Mouse (Mus musculus): Measurements from ENCODE around the gene Apol7a.
A peak's percentile ranks its signal among the peaks of the same experiment; 100 is the strongest.

Gene Apol7a

DNA sequence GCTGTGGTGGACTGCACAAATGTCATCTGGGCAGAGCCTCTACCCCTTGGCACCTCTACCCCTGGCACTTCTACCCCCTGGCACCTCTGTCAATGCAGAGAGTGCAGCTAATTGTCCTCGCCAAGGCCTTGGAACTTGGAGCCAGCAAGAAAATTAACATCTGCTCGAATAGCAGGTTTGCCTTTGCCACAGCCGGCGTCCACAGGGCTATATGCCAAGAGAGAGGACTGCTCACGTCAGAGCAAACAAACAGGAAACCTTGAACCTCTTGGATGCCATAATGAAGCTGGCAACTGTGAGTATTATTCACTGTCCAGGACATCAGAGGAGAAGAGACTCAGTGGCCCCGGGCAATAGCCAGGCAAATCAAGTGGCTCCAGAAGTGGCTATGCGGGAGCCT, 22.0 kb downstream of the Apol7a start:
- DNase-seq (ENCODE audit: inconsistent ontology term): no peak

DNA sequence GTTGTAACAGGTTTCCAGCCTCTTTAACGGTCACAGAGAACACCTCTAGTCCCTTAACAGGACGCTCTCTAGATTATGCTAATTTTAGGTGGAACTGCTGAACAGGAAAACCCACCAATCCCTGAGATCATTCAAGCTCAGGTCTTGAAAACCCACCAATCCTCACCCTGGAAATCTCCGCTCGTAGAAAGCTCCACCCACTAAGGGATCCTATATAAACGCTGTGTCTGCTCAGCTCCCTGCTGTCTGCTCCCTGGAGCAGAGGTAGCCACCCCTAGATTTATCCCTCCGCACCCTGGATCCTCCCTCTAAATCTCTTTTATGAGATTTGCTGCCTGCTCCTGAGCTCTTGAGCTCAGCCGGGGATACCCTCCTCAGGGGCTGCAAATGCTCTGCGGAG, 28.3 kb downstream of the Apol7a start:
- DNase-seq (ENCODE audit: inconsistent ontology term): no peak

DNA sequence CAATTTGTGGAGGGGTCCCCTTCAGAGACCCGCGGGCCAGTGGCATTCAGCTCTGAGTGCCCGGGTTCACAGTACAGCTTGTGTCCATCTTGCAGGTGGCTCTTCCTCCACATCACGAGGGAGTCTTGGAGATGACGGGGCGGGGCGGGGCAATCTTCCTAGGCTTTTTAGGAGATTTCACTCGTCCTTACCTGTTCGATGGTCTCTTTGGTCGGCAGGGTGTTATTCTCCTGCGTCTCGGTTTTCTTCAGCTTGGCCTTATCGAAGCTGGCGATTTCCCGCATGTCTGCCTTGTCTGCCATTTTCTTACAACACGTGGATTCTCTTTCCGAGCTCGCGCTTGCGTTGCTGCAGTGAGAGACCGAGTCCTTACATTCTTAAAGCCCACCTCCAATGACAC, 28.9 kb downstream of the Apol7a start:
- DNase-seq (ENCODE audit: inconsistent ontology term): no peak

DNA sequence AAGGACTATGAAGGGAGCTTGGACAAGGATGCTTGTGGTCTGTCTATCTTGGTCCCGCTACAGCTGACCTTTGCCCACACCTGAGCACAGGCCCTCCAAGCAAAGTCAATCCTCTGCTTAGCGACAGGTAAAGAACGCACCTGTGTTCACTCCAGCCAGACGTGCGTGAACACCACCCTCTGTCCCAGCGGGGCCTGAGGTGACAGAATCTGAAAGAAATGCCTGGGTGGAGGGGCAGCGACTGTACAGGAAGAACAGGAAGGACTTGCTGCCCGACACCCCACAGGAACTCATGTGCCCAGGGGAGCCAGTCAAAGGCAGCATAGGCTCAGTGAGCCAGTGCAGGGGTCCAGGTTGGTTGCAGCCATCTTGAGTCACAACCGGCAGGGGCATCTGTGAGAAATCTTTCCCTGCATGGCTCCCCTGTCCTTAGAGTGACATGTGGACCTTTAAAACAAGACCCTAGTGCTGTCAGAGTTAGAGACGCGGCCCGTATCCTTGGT, 30.0 kb downstream of the Apol7a start:
- no peak for DNase-seq (ENCODE audit: inconsistent ontology term)

DNA sequence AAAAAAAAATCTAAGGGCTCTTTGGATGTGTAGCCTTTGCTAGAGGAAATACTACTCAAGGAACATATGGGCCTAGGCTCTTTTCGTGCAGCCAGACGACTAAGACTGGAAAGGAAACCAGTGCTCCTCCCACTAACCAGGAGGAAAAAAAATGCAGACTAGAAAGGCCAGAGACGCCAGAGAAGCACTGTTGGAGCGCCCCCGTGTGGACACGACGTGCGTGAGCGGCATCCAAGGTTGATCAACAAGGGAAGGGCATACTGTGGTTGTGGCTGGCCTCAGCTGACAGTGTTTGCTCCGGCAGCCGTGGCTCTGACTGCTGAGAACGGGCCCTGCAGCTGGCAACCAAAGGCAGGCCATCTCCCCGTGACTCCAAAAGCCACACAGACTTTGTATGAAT, 30.8 kb downstream of the Apol7a start:
- DNase-seq (ENCODE audit: inconsistent ontology term): peak; percentile 95

DNA sequence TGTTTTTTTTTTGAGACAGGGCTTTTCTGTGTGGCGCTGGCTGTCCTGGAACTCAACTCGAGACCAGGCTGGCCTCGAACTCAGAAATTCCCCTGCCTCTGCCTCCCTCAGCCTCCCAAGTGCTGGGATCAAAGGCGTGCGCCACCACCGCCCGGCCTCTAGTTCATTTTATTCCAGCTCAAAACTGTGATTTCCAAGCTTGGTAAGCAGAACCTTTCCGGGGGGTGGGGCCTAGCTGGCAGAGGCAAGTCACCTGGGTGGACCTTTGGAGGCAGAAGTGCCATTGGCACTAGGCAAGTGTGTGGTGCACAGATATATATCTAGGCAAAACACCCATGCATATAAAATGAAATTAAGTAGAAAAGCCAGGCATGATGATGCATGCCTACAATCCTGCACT, 31.4 kb downstream of the Apol7a start:
- DNase-seq (ENCODE audit: inconsistent ontology term): no peak

DNA sequence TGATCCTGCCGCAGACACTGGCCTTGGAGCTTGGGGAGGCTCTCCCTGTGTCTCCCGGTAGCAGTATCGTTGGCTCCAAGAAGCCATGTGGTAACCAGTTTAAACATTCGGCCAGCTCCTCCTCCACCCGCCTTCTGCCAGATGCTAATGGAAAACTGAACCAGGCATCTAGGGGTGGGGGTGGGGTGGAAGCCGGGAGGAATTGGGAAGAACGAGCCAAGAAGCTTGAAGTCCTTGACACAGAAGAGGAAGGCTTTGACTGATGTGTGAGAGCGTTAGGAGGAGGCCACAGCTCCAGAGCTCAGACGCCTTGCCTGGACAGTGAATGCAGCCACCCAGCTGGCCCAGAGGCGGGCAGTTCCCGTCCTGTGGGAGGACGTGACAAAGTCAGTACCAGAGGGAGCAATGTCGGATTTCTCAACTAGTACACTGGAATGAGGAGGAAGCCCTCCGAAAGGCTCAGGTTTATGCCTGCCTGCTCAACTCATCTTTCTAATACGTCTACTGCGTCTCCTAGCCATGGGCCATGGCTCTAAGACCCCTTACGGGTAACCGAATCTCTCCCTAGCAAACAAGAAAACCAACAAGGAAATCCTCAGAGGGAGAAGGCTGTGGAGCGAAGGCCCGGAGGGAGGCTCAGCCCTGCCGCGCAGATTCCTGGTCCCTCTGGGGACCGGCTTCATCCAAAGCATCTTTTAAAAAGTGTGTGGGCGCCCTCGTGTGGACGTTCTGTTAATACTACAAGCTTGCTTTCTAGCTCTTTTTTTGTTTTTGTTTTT, 32.0 kb downstream of the Apol7a start:
- peak; percentile 86 for DNase-seq (ENCODE audit: inconsistent ontology term)

DNA sequence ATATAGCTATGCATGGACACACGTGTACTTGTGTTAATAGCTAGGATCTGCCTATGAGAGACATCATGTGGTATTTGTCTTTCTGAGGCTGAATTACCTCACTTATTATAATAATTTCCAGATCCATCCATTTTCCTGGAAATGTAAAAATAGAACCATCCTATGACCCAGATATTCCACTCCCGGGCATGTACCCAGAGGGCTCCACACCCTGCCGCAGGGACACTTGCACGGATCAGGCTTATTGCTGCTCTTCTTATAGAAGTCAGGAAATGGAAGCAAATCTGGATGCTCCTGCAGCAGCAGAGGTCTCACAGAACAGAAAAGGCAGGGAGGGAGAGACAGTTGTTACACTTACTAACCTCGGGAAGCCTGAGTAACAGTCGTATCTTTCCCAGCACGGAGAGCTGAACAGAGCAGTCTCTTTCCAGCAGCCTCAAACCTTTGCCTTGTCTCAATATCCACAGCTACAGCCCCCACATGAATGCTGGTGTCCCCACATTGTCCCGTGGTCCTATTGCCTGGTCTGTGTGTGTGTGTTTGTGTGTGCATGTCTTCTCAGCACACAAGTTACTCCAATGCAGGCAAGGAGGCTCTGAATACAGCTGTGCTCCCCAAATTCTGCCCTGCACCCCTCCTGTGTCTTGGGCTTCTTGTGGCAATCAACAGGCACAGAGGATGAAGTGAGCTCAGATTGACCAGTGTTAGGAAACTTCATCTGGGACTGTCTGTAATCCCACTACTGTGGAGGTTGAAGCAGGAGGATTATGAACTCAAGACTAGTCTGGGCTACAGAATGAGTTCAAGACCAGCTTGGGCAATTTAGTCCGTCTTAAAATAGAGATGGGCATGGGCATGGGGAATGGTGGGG, 33.0 kb downstream of the Apol7a start:
- no peak for DNase-seq (ENCODE audit: inconsistent ontology term)

DNA sequence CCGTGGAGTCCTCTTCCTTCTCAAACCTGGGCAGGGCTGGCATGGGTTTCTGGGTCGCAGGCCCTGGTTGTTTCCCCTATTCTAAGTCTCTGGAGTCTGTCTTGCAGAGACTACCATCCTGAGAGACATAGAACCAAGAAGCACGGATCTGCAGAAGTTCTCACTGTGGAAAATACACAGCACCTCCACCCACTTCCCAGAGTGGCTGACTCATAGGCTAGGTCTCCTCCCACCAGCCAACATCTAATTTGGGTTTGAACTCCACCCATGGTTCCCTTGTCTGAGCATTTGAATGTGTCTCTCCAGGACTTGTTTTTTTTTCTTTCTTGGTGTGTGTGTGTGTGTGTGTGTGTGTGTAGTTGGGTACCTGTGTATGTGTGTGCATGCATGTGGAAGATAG, 34.9 kb downstream of the Apol7a start:
- no peak for DNase-seq (ENCODE audit: inconsistent ontology term)

DNA sequence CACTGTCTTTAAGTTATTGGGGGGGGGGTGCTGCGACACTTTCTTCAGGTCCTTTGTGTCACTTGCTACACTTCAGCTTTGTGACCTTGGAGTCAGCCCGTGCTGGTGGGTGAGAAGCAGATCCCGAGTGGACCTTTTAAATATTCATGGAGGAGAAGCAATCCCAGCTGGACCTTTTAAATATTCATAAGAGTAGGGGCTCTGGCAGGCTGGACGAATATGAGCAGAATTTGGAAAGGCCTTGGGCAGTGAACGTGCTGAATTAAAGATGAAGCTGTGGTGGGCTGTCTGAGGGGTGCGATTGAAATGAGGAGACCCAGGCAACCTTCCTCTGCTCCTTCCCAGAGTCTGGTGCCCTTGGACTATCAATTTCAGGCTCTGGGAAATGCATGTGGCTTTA, 35.3 kb downstream of the Apol7a start:
- DNase-seq (ENCODE audit: inconsistent ontology term): no peak

DNA sequence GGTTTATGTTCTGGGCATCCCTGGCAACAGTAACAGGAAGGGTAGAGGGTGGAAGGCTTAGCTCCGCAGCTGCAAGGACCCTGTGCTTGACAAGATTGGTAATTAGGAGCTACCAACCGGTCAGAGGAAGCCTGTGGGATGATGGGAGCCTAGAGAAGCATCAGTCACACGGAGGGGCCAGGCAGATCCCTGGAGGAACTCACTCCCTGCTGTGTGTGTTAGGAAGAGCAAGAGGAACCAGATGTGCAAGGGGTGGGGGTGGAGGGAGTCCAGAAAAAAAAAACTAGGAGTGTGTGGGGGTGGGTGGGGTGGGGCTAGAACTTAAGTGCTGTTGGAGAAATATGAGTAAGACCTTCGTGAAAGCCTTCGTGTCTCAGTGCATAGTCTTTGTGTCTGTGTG, 36.0 kb downstream of the Apol7a start:
- no peak for DNase-seq (ENCODE audit: inconsistent ontology term)

DNA sequence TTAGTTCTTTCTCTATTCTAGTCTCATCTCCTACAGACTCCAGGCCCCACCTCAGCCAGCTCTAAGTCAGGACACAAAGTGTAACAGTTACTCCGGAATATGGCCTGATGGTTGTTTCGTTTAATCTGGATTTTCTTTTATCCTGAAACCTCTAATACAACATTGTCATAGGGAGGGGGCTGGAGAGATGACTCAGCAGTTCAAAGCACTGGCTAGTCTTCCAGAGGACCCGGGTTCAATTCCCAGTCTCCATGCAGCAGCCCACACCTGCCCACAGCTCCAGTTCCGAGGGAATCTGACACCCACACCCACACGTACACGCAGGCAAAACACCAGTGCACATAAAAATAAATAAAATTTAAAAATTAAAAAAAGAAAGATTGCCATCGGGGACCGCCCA, 39.0 kb downstream of the Apol7a start:
- DNase-seq (ENCODE audit: inconsistent ontology term): no peak

DNA sequence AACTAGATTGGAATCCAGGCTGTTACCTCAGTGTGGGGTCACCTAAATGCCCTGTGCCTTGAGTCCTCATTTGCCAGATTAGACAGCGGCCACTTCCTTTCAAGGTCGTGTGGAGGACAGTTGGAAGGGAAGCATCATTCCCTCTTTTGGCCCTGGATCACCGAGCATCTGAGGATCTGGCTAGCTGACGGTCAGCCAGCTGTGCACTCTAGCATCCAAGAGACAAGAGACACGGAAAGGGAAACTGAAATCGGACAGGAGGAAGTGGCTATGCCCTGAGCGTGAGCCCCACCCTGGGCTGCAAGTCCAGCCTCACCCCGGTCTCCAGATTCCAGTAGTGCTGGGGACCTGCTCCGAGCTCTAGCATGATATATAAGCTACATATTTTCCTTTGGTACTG, 39.4 kb downstream of the Apol7a start:
- no peak for DNase-seq (ENCODE audit: inconsistent ontology term)

DNA sequence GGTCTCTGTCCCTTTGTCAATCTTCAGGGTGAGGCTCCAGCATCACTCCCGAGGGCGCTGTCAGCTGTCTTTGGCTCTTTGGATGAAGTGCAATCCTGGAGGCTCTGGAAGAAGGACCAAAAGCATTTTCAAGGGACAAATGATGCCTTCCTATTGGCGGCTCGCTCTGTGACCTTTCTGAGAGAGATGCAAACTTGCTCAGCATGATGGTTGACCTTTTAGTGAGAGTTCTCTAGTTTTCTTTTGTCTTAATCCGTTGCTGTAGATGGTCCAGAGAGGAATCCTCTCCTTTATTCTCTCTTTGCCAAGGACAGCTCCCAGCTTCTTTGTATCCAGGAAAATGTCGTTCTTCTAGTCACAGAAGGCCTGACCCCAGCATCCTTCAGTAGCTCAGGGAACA, 39.8 kb downstream of the Apol7a start:
- DNase-seq (ENCODE audit: inconsistent ontology term): no peak

DNA sequence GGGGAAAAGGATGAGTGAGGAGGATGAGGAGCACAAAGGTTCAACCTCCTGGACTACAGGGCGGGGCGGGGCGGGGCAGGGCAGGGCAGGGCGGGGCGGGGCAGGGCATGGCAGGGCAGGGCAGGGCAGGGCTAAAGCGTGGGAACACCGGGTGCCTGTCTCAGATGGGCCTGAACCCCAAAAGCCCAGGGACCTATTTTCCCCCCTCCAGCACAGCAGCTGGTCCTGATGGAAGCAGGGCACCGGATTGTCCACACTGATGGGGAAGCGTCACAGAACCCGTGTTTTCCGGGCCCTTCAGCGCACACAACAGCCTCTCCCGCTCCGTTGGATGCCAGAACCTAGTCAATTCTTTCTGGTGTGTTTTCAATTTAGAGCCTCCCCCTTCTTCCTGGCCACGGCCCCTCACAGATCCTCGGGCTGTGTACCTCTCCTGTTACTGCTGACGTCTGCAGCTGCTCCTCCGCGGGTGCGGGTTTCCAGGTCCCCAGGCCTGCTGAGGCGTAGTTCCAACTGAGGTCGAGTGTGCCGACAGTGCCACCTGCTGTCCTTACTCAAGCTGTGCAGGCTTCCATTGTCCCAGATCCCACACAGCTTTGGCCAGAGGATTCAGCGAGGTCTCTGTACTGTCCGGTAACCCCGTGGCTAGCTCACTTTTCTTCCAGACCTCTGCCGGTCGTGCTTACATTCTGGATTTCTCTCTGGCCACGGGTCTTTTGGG, 40.4 kb downstream of the Apol7a start:
- peak; percentile 84 for DNase-seq (ENCODE audit: inconsistent ontology term)

DNA sequence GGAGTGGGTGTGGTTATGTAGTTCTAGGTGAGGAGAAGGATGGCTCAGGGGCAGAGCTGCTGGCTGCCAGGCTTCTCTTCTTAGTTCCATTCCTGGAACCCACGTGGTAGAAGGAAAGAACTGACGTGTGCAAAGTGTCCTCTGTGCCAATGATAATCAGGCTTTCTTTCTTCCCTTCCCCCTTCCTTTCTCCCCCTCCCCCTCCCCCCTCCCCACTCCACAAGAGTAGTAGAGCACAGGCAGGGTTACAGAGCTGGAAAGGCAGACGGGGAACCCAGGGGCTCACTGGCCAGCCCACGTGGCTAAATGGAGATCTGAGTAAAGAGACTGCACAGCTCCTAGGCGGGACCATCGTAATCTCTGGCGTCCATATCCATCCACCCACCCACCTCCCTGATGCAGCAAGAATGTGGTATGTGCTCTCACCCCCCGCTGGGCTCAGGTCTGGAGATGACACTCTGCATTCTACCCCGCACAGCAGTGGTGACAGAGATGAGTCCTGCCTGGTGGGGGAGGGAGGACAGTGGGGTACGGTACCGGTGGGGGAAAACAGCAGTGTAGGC, 42.6 kb downstream of the Apol7a start:
- DNase-seq (ENCODE audit: inconsistent ontology term): peak; percentile 53

DNA sequence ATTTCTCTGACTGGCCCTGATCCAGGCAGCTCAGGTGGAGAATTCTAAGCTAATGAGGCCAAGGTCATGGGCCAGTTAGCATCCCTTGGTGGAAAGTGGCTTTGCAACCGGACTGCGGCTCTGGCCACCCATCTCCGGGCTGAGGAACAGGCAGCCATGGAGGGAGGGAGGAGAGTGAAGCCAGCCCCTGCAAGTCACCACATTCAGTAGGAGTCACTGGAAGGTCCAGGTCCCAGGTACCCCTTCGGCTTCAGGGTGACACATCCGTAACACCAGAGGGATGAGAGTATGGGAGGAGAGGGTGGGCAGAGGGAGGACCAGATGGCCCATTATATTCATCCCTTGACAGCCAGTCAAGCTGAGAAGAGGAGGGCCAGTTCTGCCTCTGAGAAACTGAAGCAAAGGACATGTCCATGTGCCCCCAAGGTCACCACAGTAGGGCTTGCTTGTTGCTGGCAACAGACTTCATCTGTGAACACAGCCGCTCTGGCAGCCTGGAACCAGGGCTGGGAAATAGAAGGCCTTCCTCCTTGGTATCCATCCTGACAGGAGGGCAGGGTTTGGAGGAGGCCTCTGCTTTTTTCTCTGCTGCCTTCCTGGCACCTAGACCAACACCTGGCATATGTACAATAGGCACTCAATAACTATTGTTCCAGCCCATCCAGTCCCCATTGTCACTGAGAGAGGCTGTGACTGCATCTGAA, 43.9 kb downstream of the Apol7a start:
- DNase-seq (ENCODE audit: inconsistent ontology term): no peak

DNA sequence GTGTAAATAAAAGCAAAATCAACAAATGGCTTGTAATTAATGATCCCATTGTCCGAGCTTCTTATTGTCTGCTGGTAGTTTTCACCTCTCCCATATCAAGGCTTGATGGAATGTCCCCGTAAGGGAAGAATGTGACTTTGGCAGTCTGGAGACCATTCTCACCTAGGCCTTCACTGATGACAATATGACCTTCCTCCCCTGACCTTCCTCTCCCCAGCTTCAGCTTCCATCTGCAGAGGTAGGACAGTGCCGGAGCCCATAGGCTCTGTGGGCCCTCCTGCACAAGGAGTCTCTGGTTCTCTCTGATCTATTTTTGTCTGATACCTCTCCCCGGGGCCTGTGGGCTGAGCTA, 44.4 kb downstream of the Apol7a start:
- no peak for DNase-seq (ENCODE audit: inconsistent ontology term)

DNA sequence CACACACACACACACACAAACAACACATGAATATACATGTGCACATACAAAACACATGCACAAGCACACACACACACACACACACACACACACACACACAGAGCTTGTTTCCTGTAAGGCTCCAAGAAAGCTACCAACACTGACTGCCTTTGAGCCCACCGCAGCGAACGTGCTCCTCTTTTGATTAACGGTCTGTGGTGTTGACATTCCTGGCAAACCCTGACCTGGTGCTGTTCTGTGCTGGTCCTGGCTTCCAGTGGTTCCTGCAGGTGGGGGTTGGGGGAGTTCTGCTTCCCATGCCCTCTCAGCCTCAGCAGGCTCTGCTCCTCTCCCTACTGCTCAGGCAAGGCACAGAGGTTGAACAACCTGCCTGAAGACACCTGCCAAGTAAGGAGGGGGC, 45.1 kb downstream of the Apol7a start:
- DNase-seq (ENCODE audit: inconsistent ontology term): no peak

DNA sequence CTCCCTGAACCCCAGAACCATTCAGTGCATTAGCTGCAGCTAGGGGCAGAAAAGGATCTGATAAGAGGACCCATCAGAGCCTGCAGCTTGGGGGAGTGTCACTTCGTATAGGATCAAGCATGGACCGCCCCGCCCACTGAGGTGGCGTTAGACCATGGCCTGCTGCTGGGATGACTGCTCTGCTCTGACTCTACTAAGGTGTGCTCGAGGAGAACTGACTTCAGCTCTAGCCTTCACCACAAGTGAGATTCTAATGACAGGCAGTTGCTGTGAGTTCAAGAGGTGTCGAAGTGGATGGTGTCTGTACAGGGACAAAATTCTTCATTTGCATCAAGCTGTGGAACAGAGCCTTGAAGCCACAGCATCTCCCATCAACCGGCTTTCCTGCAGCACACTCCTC, 46.0 kb downstream of the Apol7a start:
- no peak for DNase-seq (ENCODE audit: inconsistent ontology term)

DNA sequence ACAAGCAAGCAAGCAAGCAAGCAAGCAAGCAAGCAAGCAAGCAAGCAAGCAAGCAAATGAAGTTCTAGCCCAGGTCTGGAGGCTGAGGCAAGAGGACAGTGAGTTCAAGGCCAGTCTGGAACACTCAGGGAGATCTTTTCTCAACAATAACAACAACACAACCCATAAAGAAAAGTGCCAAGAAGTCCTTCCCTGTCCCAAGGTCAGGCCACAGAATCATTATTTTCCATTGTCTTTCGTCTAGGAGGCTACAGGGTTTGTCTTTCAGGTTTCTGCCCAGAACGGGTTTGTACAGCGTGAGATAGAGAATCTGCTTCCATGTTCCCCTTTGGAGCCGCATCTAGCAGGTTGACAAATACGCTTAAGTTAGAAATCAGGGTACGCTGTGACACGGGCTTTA, 48.8 kb downstream of the Apol7a start:
- no peak for DNase-seq (ENCODE audit: inconsistent ontology term)

DNA sequence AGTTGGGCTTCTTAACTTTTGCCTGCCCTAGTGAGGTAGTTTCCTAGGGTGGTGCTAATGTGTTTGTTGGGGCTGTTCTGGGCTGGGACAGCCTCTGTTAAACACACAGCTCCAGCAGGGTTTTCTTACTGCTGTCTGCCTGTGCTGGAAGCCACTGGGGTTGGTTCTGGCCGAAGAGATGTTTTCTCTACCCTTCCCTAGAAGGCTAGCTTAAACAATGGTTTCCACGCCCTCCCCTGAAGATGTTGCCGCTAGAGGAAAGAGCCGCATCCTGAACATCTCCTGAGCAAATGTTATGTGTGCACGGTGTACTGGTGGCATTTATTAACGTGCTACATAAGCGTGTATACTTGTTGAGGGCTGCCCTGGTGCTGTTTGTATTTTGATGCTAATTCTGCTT, 50.8 kb downstream of the Apol7a start:
- no peak for DNase-seq (ENCODE audit: inconsistent ontology term)

Data from Muller cell, postnatal 12 days (primary cell).